Mouse (Mus musculus) liver, embryonic 13.5 days (tissue): ENCODE data around the gene Myo1d. TPM values are rescaled to one million over a fixed set of nuclear protein-coding genes. Genes with fewer than 3 reads are reported as not detected.

ENCODE experiments used
- ATAC-seq: fragments of 200-750 bp; cut with Nextera tagmentation; 2 replicates; pipeline ENCODE4 v1.8.0; 2017; ENCODE audit warnings: low read depth, mild to moderate bottlenecking, moderate number of reproducible peaks, moderate library complexity
- DNase-seq: peaks from one replicate; pipeline ENCODE4 v3.0.0; 2022
- H3K27ac ChIP-seq: fragments of 300-500 bp; sonication (generic); 2 replicates; pipeline ENCODE4 v1.5.1; 2015; ENCODE audit warnings: moderate library complexity, mild to moderate bottlenecking, inconsistent platforms
- H3K27me3 ChIP-seq: fragments of 300-500 bp; sonication (generic); 2 replicates; pipeline ENCODE4 v1.6.1; 2015; ENCODE audit warnings: mild to moderate bottlenecking, inconsistent platforms
- H3K36me3 ChIP-seq: fragments of 300-500 bp; sonication (generic); 2 replicates; pipeline ENCODE4 v1.6.1; 2015; ENCODE audit warnings: mild to moderate bottlenecking, inconsistent platforms
- H3K4me1 ChIP-seq: fragments of 300-500 bp; sonication (generic); replicated peaks from 2 replicates; pipeline ENCODE4 v1.6.1; 2015; ENCODE audit warnings: inconsistent platforms
- H3K4me2 ChIP-seq: fragments of 300-500 bp; sonication (generic); 2 replicates; pipeline ENCODE4 v1.6.1; 2015; ENCODE audit warnings: inconsistent platforms, mild to moderate bottlenecking, moderate library complexity
- H3K4me3 ChIP-seq: fragments of 300-500 bp; sonication (generic); replicated peaks from 2 replicates; pipeline ENCODE4 v1.5.1; 2015; ENCODE audit warnings: mild to moderate bottlenecking, inconsistent platforms
- H3K9ac ChIP-seq: fragments of 300-500 bp; sonication (generic); 2 replicates; pipeline ENCODE4 v1.6.1; 2015; ENCODE audit warnings: mild to moderate bottlenecking, inconsistent platforms
- H3K9me3 ChIP-seq: fragments of 300-500 bp; sonication (generic); replicated peaks from 2 replicates; pipeline ENCODE4 v1.6.1; 2016; ENCODE audit warnings: inconsistent platforms
- WGBS: fragments of 180-500 bp; shearing (Covaris S2); methylation state at CpG from one replicate; pipeline ENCODE4 v1.1.7; 2015; ENCODE audit not compliant: insufficient replicate concordance; 5-methylcytosine and 5-hydroxymethylcytosine counted together
- polyA plus RNA-seq: library from polyadenylated mRNA; unstranded; fragments of >200 nt; fragmentation: Nextera tagmentation; extraction: Ambion mirVana; gene quantifications from 2 replicates; pipeline ENCODE4 v1.2.1, GENCODE M21; 2015

Gene Myo1d
- polyA plus RNA-seq, 1 experiment from 2014 or later, result 5.2 TPM

GRCm38 (mm10) chr11:80613534-80613933 is 166.3 kb downstream of the Myo1d start:
- ATAC-seq (no peak), DNase-seq (peak; percentile 11)
- no peaks in the 10 kb centered on the region for H3K9me3 ChIP-seq
- 9% methylated on average over 6 of the region's 6 CpGs for WGBS
- H3K4me3 ChIP-seq, result no peak overlapping the region
- no peaks in the 10 kb centered on the region for H3K27me3 ChIP-seq
- no peak overlapping the region for H3K4me2 ChIP-seq
- no peaks in the 10 kb centered on the region for H3K36me3 ChIP-seq
- no peak overlapping the region for H3K9ac ChIP-seq
- no peak overlapping the region for H3K27ac ChIP-seq
- no peaks in the 10 kb centered on the region for H3K4me1 ChIP-seq

DNA sequence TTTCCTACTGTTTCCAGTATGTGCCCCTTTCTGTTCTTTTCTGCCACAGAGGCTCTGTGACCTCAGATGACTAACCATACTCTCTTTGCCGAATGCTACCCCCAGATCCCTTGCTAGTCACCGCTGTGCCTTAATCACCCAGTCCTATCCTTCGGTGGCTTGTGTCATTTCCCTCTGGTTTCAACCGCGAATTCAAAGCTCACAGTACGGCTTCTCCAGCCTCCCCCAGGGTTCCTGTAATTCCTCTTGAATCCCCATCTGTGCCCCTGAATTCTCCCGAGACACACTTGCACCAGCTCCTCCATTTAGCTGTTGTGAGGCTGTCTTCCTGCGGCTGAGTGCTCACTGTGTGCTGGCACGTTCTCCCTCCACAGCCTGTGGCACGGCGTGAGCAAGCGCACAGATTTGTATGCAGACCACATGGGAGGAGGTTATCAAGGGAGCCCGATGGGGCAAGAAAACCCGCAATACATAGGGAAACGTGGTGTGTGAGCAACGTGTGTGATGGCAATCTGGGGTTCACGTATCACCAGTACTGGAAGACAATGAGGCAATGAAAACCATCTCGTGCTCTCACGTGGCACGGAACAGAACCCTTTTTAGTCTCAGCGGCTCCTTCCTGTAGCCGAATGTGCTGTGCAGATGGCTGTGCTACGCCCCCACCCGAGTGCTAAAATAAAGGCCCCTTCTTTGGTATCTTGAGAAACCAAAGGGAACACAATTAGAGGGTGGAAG is 177.0 kb downstream of the Myo1d start:
- no peaks in the 10 kb centered on the region for H3K36me3 ChIP-seq
- no peak overlapping the region for H3K4me3 ChIP-seq
- peak overlapping the region; percentile 29 for H3K4me2 ChIP-seq
- no peaks in the 10 kb centered on the region for H3K9me3 ChIP-seq
- DNase-seq, result no peak
- no peak for ATAC-seq
- WGBS, result 11% methylated on average over 24 of the region's 24 CpGs
- no peaks in the 10 kb centered on the region for H3K4me1 ChIP-seq
- H3K27ac ChIP-seq, result no peak overlapping the region
- no peak overlapping the region for H3K9ac ChIP-seq
- H3K27me3 ChIP-seq, result peaks cover 13% of the 10 kb centered on the region

DNA sequence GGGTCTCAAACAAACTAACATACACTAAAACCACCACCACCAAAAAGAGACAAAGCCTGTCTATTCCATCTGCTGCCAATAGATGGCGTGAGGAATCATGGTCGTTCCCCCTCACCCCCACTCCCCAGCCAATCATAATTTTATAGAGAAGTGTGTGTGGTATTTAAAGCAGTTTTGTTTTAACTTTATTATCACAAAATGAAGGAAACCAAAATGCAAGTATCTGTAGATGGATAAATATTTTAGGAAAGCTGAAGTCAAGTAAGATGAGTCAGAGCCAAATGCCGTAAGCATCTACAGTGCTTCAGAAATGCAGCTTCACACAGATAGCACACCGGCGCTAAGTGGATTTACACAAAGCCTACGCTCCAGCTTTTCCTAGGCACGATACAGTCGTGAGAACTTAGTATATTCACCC is 177.8 kb downstream of the Myo1d start:
- Histone ChIP-seq H3K36me3 (no peaks in the 10 kb centered on the region), H3K4me1 (no peaks in the 10 kb centered on the region), H3K9me3 (no peaks in the 10 kb centered on the region), H3K27ac (no peak overlapping the region), H3K9ac (no peak overlapping the region), H3K4me2 (no peak overlapping the region), H3K4me3 (no peak overlapping the region), H3K27me3 (peaks cover 13% of the 10 kb centered on the region)
- DNase-seq, result no peak
- ATAC-seq, result no peak
- WGBS, result 27% methylated on average over 8 of the region's 8 CpGs

DNA sequence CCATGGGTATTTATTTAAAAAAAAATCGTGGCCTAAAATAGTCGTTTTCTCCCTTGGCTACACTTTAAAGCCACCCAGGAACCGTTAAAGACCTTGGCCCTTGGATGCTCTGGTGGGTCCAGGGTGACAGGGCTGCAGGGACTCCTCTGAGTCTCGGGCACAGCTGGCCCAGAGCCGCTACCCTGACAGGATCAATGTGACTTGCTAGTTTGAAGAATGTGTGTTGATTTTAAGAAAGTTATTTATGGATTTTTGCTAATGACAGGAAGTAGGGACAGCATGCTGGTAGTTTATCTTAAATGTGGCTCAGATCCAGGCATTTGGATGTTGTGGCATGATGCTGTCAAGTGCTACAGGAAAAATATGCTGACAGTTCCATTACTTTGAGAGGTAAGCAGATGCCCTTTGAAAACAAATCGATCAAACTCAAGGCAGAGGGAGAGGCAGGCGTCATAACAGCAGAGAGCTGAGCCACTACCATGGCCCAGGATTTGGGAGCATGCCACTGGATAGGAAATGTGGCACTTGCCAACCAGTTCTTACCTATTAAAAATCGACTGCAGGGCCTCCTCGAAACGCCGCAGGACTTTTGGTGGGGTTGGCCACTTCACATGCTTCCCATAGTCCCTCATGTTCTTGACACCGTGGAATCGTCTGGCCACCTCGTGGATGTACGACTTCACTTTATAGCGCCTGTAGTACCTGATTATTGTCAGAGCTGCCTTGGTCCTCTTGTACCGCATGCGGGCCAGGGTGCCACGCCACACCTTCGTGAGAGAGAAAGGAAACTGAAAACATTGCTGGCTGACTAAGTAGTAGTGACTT is 178.6 kb downstream of the Myo1d start:
- H3K4me2 ChIP-seq, result no peak overlapping the region
- no peak overlapping the region for H3K9ac ChIP-seq
- no peak for ATAC-seq
- no peak overlapping the region for H3K4me3 ChIP-seq
- WGBS, result 64% methylated on average over 20 of the region's 20 CpGs
- H3K9me3 ChIP-seq, result no peaks in the 10 kb centered on the region
- no peaks in the 10 kb centered on the region for H3K4me1 ChIP-seq
- no peak for DNase-seq
- H3K27ac ChIP-seq, result no peak overlapping the region
- H3K36me3 ChIP-seq, result no peaks in the 10 kb centered on the region
- peaks cover 13% of the 10 kb centered on the region for H3K27me3 ChIP-seq

- DNase-seq (no peak), ATAC-seq (no peak)
- no peak overlapping the region for H3K4me2 ChIP-seq
- 54% methylated on average over 1 of the region's 1 CpGs for WGBS
- no peaks in the 10 kb centered on the region for H3K4me1 ChIP-seq
- no peak overlapping the region for H3K4me3 ChIP-seq
- H3K9ac ChIP-seq, result no peak overlapping the region
- no peaks in the 10 kb centered on the region for H3K9me3 ChIP-seq
- H3K27me3 ChIP-seq, result no peaks in the 10 kb centered on the region
- no peak overlapping the region for H3K27ac ChIP-seq
- H3K36me3 ChIP-seq, result peaks cover 5% of the 10 kb centered on the region; the same call in 1 of the 2 replicates
Measured at GRCm38 (mm10) chr11:80595482-80595881, 184.3 kb downstream of the Myo1d start.

DNA sequence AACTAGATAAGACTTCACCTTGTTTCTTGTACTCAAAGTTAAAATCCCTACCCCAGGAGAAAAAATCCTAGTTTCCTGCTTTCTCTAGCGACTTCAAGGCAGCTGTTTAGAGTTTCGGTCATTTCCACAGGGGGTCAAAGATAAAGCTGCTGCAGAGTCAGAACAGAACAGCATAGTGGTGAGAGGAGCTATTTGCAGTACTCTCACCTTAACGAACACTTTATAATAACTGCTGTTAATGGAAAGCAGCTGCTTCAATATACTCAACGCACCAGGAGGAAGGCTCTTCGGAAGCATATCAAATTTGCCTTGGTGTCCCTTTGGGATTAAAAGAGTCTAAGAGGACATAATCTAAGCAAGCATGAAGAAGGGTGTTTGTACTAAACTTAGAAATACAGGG is 190.4 kb downstream of the Myo1d start:
- 53% methylated on average over 5 of the region's 5 CpGs for WGBS
- ATAC-seq, result no peak
- Histone ChIP-seq H3K4me1 (no peaks in the 10 kb centered on the region), H3K9me3 (no peaks in the 10 kb centered on the region), H3K4me3 (no peak overlapping the region), H3K4me2 (no peak overlapping the region), H3K27me3 (no peaks in the 10 kb centered on the region), H3K36me3 (peaks cover 5% of the 10 kb centered on the region; the same call in 1 of the 2 replicates), H3K9ac (no peak overlapping the region), H3K27ac (no peak overlapping the region)
- no peak for DNase-seq

DNA sequence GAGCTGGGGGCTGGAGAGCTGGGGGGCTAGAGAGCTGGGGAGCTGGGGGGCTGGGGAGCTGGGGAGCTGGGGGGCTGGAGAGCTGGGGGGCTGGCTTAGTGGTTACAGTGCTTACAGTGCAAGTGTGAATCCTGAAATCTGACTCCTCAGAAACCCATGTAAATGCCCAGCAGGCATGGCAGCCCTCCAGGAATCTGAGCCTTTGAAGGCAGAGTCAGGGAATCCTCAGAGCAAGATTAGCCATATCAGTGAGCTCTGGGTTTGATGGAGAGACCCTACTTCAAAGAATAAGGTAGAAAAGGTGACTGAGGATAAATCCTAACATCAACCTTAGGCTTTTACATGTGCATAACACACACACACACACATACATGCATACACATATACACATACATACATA is 194.1 kb downstream of the Myo1d start:
- no peak for DNase-seq
- no peak overlapping the region for H3K9ac ChIP-seq
- ATAC-seq, result no peak

DNA sequence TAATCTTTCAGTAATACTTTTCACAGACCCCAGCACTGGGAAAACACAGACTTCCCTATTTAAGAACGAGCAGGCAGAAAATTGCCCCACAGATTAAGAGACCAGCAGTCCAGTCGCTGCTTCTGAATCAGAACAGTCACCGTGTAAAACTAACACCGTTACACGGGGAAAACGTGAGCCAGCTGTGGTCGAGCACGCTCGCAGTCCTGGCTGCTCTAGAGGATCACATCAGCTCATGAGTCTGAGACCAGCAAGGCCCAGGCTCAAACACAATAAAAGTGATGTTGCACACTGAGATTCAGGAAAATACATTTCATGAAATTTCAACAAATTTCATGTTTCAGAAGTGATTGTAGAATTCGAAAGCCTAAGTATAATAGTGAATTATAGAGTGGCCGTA is 194.6 kb downstream of the Myo1d start:
- no peak overlapping the region for H3K4me3 ChIP-seq
- H3K9ac ChIP-seq, result no peak overlapping the region
- no peak overlapping the region for H3K27ac ChIP-seq
- no peaks in the 10 kb centered on the region for H3K27me3 ChIP-seq
- 56% methylated on average over 11 of the region's 11 CpGs for WGBS
- H3K4me1 ChIP-seq, result no peaks in the 10 kb centered on the region
- H3K4me2 ChIP-seq, result no peak overlapping the region
- ATAC-seq, result no peak
- no peaks in the 10 kb centered on the region for H3K9me3 ChIP-seq
- no peaks in the 10 kb centered on the region for H3K36me3 ChIP-seq
- no peak for DNase-seq

More for the DNA sequence above, 194.1 kb downstream of the Myo1d start:
- H3K27ac ChIP-seq, result no peak overlapping the region
- H3K4me2 ChIP-seq, result no peak overlapping the region
- H3K36me3 ChIP-seq, result no peaks in the 10 kb centered on the region
- H3K27me3 ChIP-seq, result no peaks in the 10 kb centered on the region
- no peaks in the 10 kb centered on the region for H3K4me1 ChIP-seq
- no peaks in the 10 kb centered on the region for H3K9me3 ChIP-seq
- no peak overlapping the region for H3K4me3 ChIP-seq

DNA sequence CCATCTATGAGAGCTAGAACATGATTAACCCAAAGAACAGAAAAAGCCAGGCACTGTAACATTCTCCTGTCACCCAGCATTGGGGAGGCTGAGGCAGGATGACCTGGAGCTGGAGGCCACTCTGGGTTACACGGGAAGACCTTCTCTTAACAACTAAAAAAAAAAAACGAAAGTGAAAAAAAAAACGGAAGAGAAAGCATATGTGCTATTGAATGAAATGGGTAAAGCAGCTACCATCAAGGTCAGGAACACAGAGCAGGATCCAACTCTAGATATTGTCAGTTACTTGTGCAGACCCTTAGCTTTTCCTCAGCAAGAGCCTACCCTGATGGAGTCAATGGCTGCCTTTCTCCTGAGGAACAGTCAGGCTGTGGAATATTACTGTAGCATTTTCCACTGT is 199.3 kb downstream of the Myo1d start:
- Histone ChIP-seq H3K4me2 (no peak overlapping the region), H3K36me3 (no peaks in the 10 kb centered on the region), H3K27ac (no peak overlapping the region), H3K9me3 (no peaks in the 10 kb centered on the region), H3K4me1 (no peaks in the 10 kb centered on the region), H3K4me3 (no peak overlapping the region), H3K27me3 (no peaks in the 10 kb centered on the region), H3K9ac (no peak overlapping the region)
- ATAC-seq, result no peak
- 59% methylated on average over 3 of the region's 3 CpGs for WGBS
- no peak for DNase-seq

GRCm38 (mm10) chr11:80577747-80578640 is 201.8 kb downstream of the Myo1d start:
- Histone ChIP-seq H3K4me1 (no peaks in the 10 kb centered on the region), H3K9ac (no peak overlapping the region), H3K27ac (no peak overlapping the region), H3K36me3 (no peaks in the 10 kb centered on the region), H3K4me2 (no peak overlapping the region), H3K27me3 (no peaks in the 10 kb centered on the region), H3K9me3 (no peaks in the 10 kb centered on the region), H3K4me3 (no peak overlapping the region)
- ATAC-seq, result no peak
- WGBS, result 44% methylated on average over 14 of the region's 14 CpGs
- DNase-seq, result no peak

DNA sequence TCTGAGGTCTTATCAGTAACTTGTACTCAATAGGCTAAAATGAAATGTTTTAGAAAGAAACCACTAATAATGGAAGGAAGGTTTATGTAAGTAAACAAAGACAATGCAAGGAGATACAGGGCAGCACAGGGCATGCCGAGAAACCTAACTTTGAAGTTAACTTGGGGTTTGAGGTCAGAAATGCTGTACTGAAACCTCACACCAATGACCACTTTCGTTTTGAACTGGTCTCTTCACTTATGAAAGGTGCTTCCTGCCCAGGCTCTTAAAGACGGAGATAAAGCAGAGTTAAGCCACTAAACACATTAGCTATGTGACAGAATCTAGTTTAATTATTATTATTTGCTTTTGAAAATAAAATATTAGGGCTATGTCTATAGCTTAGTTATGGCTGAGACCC is 204.0 kb downstream of the Myo1d start:
- 31% methylated on average over 3 of the region's 3 CpGs for WGBS

More for the DNA sequence above, 204.0 kb downstream of the Myo1d start:
- no peak overlapping the region for H3K9ac ChIP-seq
- no peak overlapping the region for H3K4me3 ChIP-seq
- H3K27me3 ChIP-seq, result no peaks in the 10 kb centered on the region
- no peaks in the 10 kb centered on the region for H3K4me1 ChIP-seq
- ATAC-seq (no peak), DNase-seq (no peak)
- H3K36me3 ChIP-seq, result no peaks in the 10 kb centered on the region
- no peak overlapping the region for H3K4me2 ChIP-seq
- no peaks in the 10 kb centered on the region for H3K9me3 ChIP-seq
- no peak overlapping the region for H3K27ac ChIP-seq
